In genomic region chr12:91878912-91879250, GRCm38 (mm10) we compare ENCODE assay signal across 9 mouse cellular contexts. TPM values are rescaled to one million over a fixed set of nuclear protein-coding genes. Genes with fewer than 3 reads are reported as not detected.
DNase-seq lines count a peak whose midpoint lies in the region; ATAC-seq and TF ChIP-seq lines count a peak whose summit lies in the region.
"Had no signal": no experiment of that assay in that cellular context is flagged by ENCODE, and none has a peak within 500 bp of the region (broad histone marks: within the 10 kb centered on the region; RNA-seq: fewer than 3 reads in every experiment).

No protein-coding gene starts in this region.

- no peak overlapping the region for H3K4me3 ChIP-seq in limb, embryonic 12.5 days (replicated peaks)
- H3K4me3 ChIP-seq in limb, embryonic 10.5 days: no peak overlapping the region
- H3K4me3 ChIP-seq in cortical plate, adult 2 months (ENCODE audit: insufficient read depth, low read length): 0 out of 2 replicates have a peak overlapping the region, but pooled peaks have one; percentile 7
- H3K4me3 ChIP-seq in left cerebral cortex, adult 2 months: peak overlapping the region; percentile 23
- no peak overlapping the region for H3K4me3 ChIP-seq in kidney, embryonic 14.5 days (ENCODE audit: low read length)
- H3K4me3 ChIP-seq in forebrain, embryonic 15.5 days: no peak overlapping the region
- H3K4me3 ChIP-seq: heart, embryonic 10.5 days had no signal

- 0 out of 2 replicates have a peak, but pooled peaks have one; percentile 34 for TF ChIP-seq POLR2A in cortical plate, adult 2 months (IDR thresholded peaks at IDR 0.05; ENCODE audit: extremely low read depth, insufficient read depth, low read length)

- H3K4me2 ChIP-seq in limb, embryonic 12.5 days: peak overlapping the region; percentile 18; the same call in 1 of the 2 replicates
- no peak overlapping the region for H3K4me2 ChIP-seq in kidney, embryonic 14.5 days (replicated peaks; ENCODE audit: low read depth, low read length)
- no peak overlapping the region for H3K4me2 ChIP-seq in forebrain, embryonic 15.5 days (replicated peaks)

- DNase-seq in limb, embryonic 10.5 days (ENCODE audit: low spot score): no peak
- DNase-seq in left cerebral cortex, adult 2 months (ENCODE audit: extremely low spot score in 1 of 2, low spot score in 2 of 2): peak; percentile 63 to 70
- peak; percentile 74 to 78 for DNase-seq in right cerebral cortex, adult 2 months (ENCODE audit: low spot score in 2 of 2)
- DNase-seq in spleen, adult 12 weeks (ENCODE audit: low spot score): no peak

- no peak overlapping the region for H3K27ac ChIP-seq in limb, embryonic 12.5 days
- no peak overlapping the region for H3K27ac ChIP-seq in limb, embryonic 10.5 days
- no peak overlapping the region for H3K27ac ChIP-seq in cortical plate, adult 2 months (ENCODE audit: insufficient read depth, low read length)
- H3K27ac ChIP-seq in left cerebral cortex, adult 2 months: peak overlapping the region; percentile 78
- no peak overlapping the region for H3K27ac ChIP-seq in kidney, embryonic 14.5 days (ENCODE audit: low read depth, low read length)
- no peak overlapping the region for H3K27ac ChIP-seq in forebrain, embryonic 15.5 days (replicated peaks)
- H3K27ac ChIP-seq: heart, embryonic 10.5 days had no signal

- intact Hi-C loops in left cerebral cortex, adult 2 months (cut with DNase I): loop anchor here (5.0 kb wide), 1 partner anchor 418 kb away; no protein-coding TSS in a partner anchor

- H3K9me3 ChIP-seq in limb, embryonic 12.5 days: no peaks in the 10 kb centered on the region
- H3K9me3 ChIP-seq in limb, embryonic 10.5 days (replicated peaks): no peaks in the 10 kb centered on the region
- H3K9me3 ChIP-seq in kidney, embryonic 14.5 days (ENCODE audit: control insufficient read depth, low read length): no peaks in the 10 kb centered on the region
- H3K9me3 ChIP-seq in forebrain, embryonic 15.5 days: no peaks in the 10 kb centered on the region
- H3K9me3 ChIP-seq: heart, embryonic 10.5 days had no signal

- WGBS in limb, embryonic 12.5 days: 64% methylated on average over 8 of the region's 8 CpGs
- WGBS in limb, embryonic 10.5 days: 83% methylated on average over 8 of the region's 8 CpGs
- WGBS in kidney, embryonic 14.5 days: 68% methylated on average over 8 of the region's 8 CpGs
- WGBS in forebrain, embryonic 15.5 days: 73% methylated on average over 8 of the region's 8 CpGs

- no peaks in the 10 kb centered on the region for H3K36me3 ChIP-seq in limb, embryonic 12.5 days
- H3K36me3 ChIP-seq in limb, embryonic 10.5 days: no peaks in the 10 kb centered on the region
- H3K36me3 ChIP-seq in kidney, embryonic 14.5 days (ENCODE audit: control insufficient read depth, insufficient read depth, low read length): no peaks in the 10 kb centered on the region
- H3K36me3 ChIP-seq in forebrain, embryonic 15.5 days: no peaks in the 10 kb centered on the region
- H3K36me3 ChIP-seq: heart, embryonic 10.5 days had no signal

- peaks cover 15% of the 10 kb centered on the region for H3K4me1 ChIP-seq in limb, embryonic 12.5 days (replicated peaks)
- peaks cover 15% of the 10 kb centered on the region for H3K4me1 ChIP-seq in limb, embryonic 10.5 days
- no peaks in the 10 kb centered on the region; the same call in 1 of the 2 replicates for H3K4me1 ChIP-seq in cortical plate, adult 2 months (ENCODE audit: control insufficient read depth, insufficient read depth, low read length)
- no peaks in the 10 kb centered on the region for H3K4me1 ChIP-seq in kidney, embryonic 14.5 days (ENCODE audit: control insufficient read depth, insufficient read depth, low read length)
- no peaks in the 10 kb centered on the region for H3K4me1 ChIP-seq in forebrain, embryonic 15.5 days
- H3K4me1 ChIP-seq: heart, embryonic 10.5 days had no signal

- no peak for ATAC-seq in limb, embryonic 12.5 days (ENCODE audit: insufficient number of reproducible peaks, insufficient read depth, low FRiP score, low TSS enrichment, low read depth)
- no peak for ATAC-seq in kidney, embryonic 14.5 days (ENCODE audit: low FRiP score, low TSS enrichment)
- no peak for ATAC-seq in forebrain, embryonic 15.5 days (replicated peaks)

- no peaks in the 10 kb centered on the region for H3K27me3 ChIP-seq in limb, embryonic 12.5 days
- H3K27me3 ChIP-seq in limb, embryonic 10.5 days (ENCODE audit: low read depth, poor library complexity, severe bottlenecking): no peaks in the 10 kb centered on the region
- H3K27me3 ChIP-seq in kidney, embryonic 14.5 days (ENCODE audit: control insufficient read depth, insufficient read depth, low read length): no peaks in the 10 kb centered on the region
- no peaks in the 10 kb centered on the region for H3K27me3 ChIP-seq in forebrain, embryonic 15.5 days

- no peak for TF ChIP-seq CTCF in cortical plate, adult 2 months (IDR thresholded peaks at IDR 0.05; ENCODE audit: extremely low read depth, insufficient read depth, low read length)
- TF ChIP-seq CTCF in left cerebral cortex, adult 2 months (IDR thresholded peaks at IDR 0.05): no peak

- H3K9ac ChIP-seq in limb, embryonic 12.5 days (replicated peaks): no peak overlapping the region
- no peak overlapping the region for H3K9ac ChIP-seq in kidney, embryonic 14.5 days (ENCODE audit: low read depth, low read length)
- no peak overlapping the region for H3K9ac ChIP-seq in forebrain, embryonic 15.5 days (replicated peaks)

RNA-seq across cellular contexts. Expression of gene Sel1l, which starts 29.9 kb away (rescaled TPM):
- 79.9 and 86.3 TPM in 2 replicates for polyA plus RNA-seq in limb, embryonic 12.5 days (2016; fragmentation: Nextera tagmentation; extraction: Ambion mirVana)
- polyA plus RNA-seq in limb, embryonic 10.5 days (2016; fragmentation: Nextera tagmentation; extraction: Ambion mirVana): 50.2 and 61.9 TPM in 2 replicates
- polyA plus RNA-seq in cortical plate, adult 2 months (2012; rRNA removed): 98.9 and 107 TPM in 2 replicates
- 100 to 1,000 TPM; 158 to 172 TPM for total RNA-seq in left cerebral cortex, adult 2 months (2021)
- 85.8 and 89.3 TPM in 2 replicates for polyA plus RNA-seq in kidney, embryonic 14.5 days (2014; fragmentation: Nextera tagmentation; extraction: Ambion mirVana)
- 109 and 110 TPM in 2 replicates for polyA plus RNA-seq in forebrain, embryonic 15.5 days (2015; fragmentation: Nextera tagmentation; extraction: Ambion mirVana)

Comparison
In these comparisons a context has a peak if more than half of its experiments do, and no peak if none do; other contexts are left out.
1. H3K4me3 ChIP-seq: peak in cortical plate, adult 2 months (single experiment) and left cerebral cortex, adult 2 months (single experiment); none in limb, embryonic 12.5 days (single experiment), limb, embryonic 10.5 days (single experiment), kidney, embryonic 14.5 days (single experiment) and forebrain, embryonic 15.5 days (single experiment).
2. DNase-seq: peak in left cerebral cortex, adult 2 months (2 of 2) and right cerebral cortex, adult 2 months (2 of 2); none in limb, embryonic 10.5 days (single experiment) and spleen, adult 12 weeks (single experiment).